Mouse (Mus musculus) heart, postnatal 0 days (tissue): ENCODE data around the gene Ros1. TPM values are rescaled to one million over a fixed set of nuclear protein-coding genes. Genes with fewer than 3 reads are reported as not detected.

ENCODE experiments used
- ATAC-seq: fragments of 200-750 bp; cut with Nextera tagmentation; 2 replicates; pipeline ENCODE4 v1.8.0; 2017; ENCODE audit warnings: low read depth, moderate number of reproducible peaks, moderate library complexity; ENCODE audit not compliant: insufficient read depth
- DNase-seq: peaks from one replicate; pipeline ENCODE4 v3.0.0-alpha.2; 2016; ENCODE audit warnings: low spot score
- H3K27ac ChIP-seq: fragments of 300-500 bp; sonication (generic); 2 replicates; pipeline ENCODE4 v1.5.1; 2014; ENCODE audit warnings: low read depth, mild to moderate bottlenecking
- H3K27me3 ChIP-seq: fragments of 300-500 bp; sonication (generic); 2 replicates; pipeline ENCODE4 v1.6.1; 2014; ENCODE audit warnings: low read length, mixed read lengths; ENCODE audit not compliant: control insufficient read depth, insufficient read depth
- H3K36me3 ChIP-seq: fragments of 300-500 bp; sonication (generic); replicated peaks from 2 replicates; pipeline ENCODE4 v1.6.1; 2014; ENCODE audit warnings: low read length, mixed read lengths; ENCODE audit not compliant: control insufficient read depth, insufficient read depth
- H3K4me1 ChIP-seq: fragments of 300-500 bp; sonication (generic); 2 replicates; pipeline ENCODE4 v1.6.1; 2014; ENCODE audit warnings: antibody characterized with exemption; ENCODE audit not compliant: control insufficient read depth, insufficient read depth
- H3K4me2 ChIP-seq: fragments of 300-500 bp; sonication (generic); 2 replicates; pipeline ENCODE4 v1.6.1; 2014; ENCODE audit warnings: low read depth, mild to moderate bottlenecking, low read length, moderate library complexity
- H3K4me3 ChIP-seq: fragments of 300-500 bp; sonication (generic); 2 replicates; pipeline ENCODE4 v1.5.1; 2014; ENCODE audit warnings: low read depth, low read length
- H3K9ac ChIP-seq: fragments of 300-500 bp; sonication (generic); replicated peaks from 2 replicates; pipeline ENCODE4 v1.6.1; 2014; ENCODE audit warnings: low read depth, low read length, mixed read lengths
- H3K9me3 ChIP-seq: fragments of 300-500 bp; sonication (generic); replicated peaks from 2 replicates; pipeline ENCODE4 v1.6.1; 2016; ENCODE audit warnings: low read length; ENCODE audit not compliant: control insufficient read depth
- CTCF ChIP-seq: IDR thresholded peaks from 2 replicates; pipeline ENCODE4 v1.5.1; 2016; ENCODE audit warnings: antibody characterized with exemption, control low read depth, low read depth
- EP300 ChIP-seq: IDR thresholded peaks from 2 replicates; pipeline ENCODE4 v1.6.1; 2016; ENCODE audit warnings: antibody characterized with exemption, low read depth
- WGBS: fragments of 180-500 bp; shearing (Covaris S2); extraction: QIAGEN DNeasy Blood & Tissue Kit; methylation state at CpG from one replicate; pipeline ENCODE4 v1.1.7; 2014; 5-methylcytosine and 5-hydroxymethylcytosine counted together
- polyA plus RNA-seq: library from polyadenylated mRNA; unstranded; fragments of >200 nt; fragmentation: Nextera tagmentation; extraction: Ambion mirVana; gene quantifications from 2 replicates; pipeline ENCODE4 v1.2.1, GENCODE M21; 2015
- total RNA-seq: library from RNA; depleted of rRNA; stranded (reverse); fragments of >200 nt; gene quantifications from 2 replicates; pipeline ENCODE4 v1.2.3, GENCODE M21; 2014; ENCODE audit warnings: low replicate concordance

Ros1 gene
- total and polyA plus RNA-seq, 2 experiments from 2014 or later: not detected

DNA sequence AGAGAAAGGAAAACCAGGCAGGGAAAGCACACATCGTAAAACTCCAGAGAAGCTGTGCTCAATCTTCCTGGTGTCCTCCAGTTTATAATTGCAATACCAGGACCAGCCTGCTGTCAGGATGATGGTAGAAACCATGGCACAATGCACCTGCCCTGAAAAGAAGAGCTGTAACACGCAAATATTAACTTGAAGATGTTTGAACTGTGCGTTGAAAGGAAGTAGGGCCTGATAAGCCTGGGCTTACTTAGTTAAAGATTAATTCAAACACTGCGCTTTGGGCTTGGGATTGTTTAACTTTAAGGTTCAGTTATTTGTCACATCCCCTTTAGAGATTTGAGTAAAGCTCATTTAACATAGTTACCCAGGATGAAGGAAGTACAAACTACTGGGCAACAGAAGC lies 20.7 kb downstream of the Ros1 start:
- H3K4me2 ChIP-seq: no peak overlapping the region
- no peaks in the 10 kb centered on the region for H3K9me3 ChIP-seq
- no peak overlapping the region for H3K27ac ChIP-seq
- no peaks in the 10 kb centered on the region for H3K4me1 ChIP-seq
- H3K9ac ChIP-seq: no peak overlapping the region
- H3K27me3 ChIP-seq: no peaks in the 10 kb centered on the region
- no peak for ATAC-seq
- DNase-seq: no peak
- H3K4me3 ChIP-seq: no peak overlapping the region
- no peak for TF ChIP-seq CTCF
- no peak for TF ChIP-seq EP300
- 77% methylated on average over 4 of the region's 4 CpGs for WGBS
- no peaks in the 10 kb centered on the region for H3K36me3 ChIP-seq

DNA sequence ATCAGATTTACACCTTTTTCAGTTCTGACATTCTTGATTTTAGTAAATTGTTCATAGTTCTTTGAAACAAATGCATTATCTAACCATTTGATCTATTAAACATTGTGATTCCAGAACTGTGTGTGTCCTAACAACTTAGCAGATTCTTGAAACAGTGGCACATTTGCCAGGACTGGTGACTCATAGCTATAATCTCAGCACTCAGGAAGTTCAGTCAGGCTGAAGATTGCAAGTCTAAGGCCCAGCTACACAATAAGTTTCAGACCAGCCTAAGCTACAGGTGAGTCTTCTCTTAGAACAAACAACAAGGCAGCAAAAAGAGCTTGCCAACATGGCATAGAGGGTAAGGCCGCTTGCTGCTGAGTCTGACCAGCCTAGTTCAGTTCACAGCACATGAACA lies 24.6 kb downstream of the Ros1 start:
- WGBS: 76% methylated on average over 1 of the region's 1 CpGs
- Histone ChIP-seq H3K9ac (no peak overlapping the region), H3K4me1 (no peaks in the 10 kb centered on the region), H3K4me2 (no peak overlapping the region), H3K9me3 (no peaks in the 10 kb centered on the region), H3K27me3 (no peaks in the 10 kb centered on the region), H3K4me3 (no peak overlapping the region), H3K36me3 (no peaks in the 10 kb centered on the region), H3K27ac (no peak overlapping the region)
- no peak for TF ChIP-seq CTCF
- no peak for TF ChIP-seq EP300
- ATAC-seq: no peak
- no peak for DNase-seq

DNA sequence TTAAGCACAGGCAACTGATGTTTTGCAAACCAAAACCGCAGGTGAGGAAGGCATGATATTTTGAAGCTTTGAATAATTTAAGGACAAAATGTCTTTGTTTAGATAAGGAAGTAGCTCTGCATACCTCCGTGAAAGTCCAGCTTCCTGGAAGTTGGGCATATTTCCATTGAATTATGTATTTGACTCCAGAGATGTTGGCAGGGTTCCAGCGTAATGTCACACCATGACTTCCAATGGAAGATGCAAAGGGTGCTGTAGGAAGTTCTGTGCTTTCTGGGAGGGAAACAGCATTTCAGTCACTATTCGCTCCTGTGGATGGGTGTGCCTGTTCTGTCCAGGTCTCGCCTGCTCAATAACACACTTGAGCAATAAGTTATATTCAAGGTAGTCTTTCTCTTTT lies 25.2 kb downstream of the Ros1 start:
- Histone ChIP-seq H3K27ac (no peak overlapping the region), H3K9me3 (no peaks in the 10 kb centered on the region), H3K9ac (no peak overlapping the region), H3K4me3 (no peak overlapping the region), H3K4me1 (no peaks in the 10 kb centered on the region), H3K4me2 (no peak overlapping the region), H3K36me3 (no peaks in the 10 kb centered on the region), H3K27me3 (no peaks in the 10 kb centered on the region)
- TF ChIP-seq CTCF (no peak), EP300 (no peak)
- no peak for ATAC-seq
- WGBS: 68% methylated on average over 5 of the region's 5 CpGs
- no peak for DNase-seq

DNA sequence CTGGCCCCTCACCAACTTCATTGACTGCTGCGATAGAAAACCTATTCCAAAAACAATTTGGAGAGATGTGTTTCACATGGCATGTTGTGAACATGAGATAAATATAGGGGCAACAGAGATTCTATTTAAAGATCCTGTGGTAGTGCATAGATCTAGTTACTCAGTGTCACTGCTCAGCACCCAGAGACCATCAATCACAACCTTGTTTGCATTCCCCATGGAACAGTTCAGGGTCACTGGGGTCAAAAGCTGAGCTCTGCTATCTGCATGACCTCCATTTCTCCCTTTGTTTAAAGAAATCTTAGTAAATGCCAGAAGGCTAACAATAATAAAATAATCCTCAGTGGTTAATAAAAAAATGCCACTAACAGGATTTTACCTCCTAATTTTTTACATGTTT lies 29.7 kb downstream of the Ros1 start:
- ATAC-seq: no peak
- H3K27me3 ChIP-seq: no peaks in the 10 kb centered on the region
- H3K4me3 ChIP-seq: no peak overlapping the region
- DNase-seq: no peak
- WGBS: 24% methylated on average over 1 of the region's 1 CpGs
- no peaks in the 10 kb centered on the region for H3K4me1 ChIP-seq
- no peak overlapping the region for H3K4me2 ChIP-seq
- no peaks in the 10 kb centered on the region for H3K9me3 ChIP-seq
- H3K9ac ChIP-seq: no peak overlapping the region
- no peak for TF ChIP-seq EP300
- TF ChIP-seq CTCF: no peak
- H3K27ac ChIP-seq: no peak overlapping the region
- no peaks in the 10 kb centered on the region for H3K36me3 ChIP-seq

DNA sequence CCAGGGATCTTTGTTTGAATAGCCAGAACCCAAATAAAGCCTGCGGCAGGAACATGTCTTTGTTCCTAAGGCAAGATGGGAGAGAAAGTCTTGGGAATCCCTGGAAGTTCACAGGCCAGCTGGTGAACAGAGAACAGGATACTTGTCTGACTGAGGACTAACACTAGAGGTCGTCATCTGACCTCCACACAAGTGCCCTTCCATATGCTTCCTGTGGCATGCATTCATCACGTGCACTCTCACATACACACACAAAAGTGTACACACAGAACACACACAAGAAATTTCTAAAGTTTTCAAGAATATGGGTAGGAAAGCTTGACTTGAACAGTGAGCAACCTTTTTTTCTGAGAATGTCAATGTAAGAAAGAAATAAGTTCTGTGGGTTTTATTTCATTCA lies 34.4 kb downstream of the Ros1 start:
- Histone ChIP-seq H3K36me3 (no peaks in the 10 kb centered on the region), H3K27me3 (no peaks in the 10 kb centered on the region), H3K9me3 (no peaks in the 10 kb centered on the region), H3K4me2 (no peak overlapping the region), H3K27ac (no peak overlapping the region), H3K4me1 (no peaks in the 10 kb centered on the region), H3K9ac (no peak overlapping the region), H3K4me3 (no peak overlapping the region)
- TF ChIP-seq EP300: no peak
- no peak for TF ChIP-seq CTCF
- 54% methylated on average over 3 of the region's 3 CpGs for WGBS
- no peak for ATAC-seq
- no peak for DNase-seq

DNA sequence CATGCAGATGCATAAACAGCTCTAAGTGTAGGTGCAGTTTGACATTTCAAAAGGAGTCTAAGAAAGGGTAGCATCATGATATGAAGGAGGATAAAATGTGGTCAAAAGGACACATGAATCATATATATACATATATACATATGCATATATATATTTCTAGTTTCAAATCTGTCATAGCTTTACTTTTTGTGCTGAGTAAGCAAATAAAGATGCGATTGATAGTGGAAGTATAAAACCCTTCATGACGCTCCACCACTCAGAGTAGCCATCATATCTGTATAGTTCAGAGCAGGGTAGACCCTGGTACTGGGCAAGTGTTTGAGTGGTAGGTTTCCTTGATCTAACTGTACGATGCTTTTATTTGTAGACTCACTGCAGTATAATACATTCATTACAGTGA lies 35.3 kb downstream of the Ros1 start:
- no peak overlapping the region for H3K4me2 ChIP-seq
- no peaks in the 10 kb centered on the region for H3K9me3 ChIP-seq
- 89% methylated on average over 3 of the region's 3 CpGs for WGBS
- H3K27me3 ChIP-seq: no peaks in the 10 kb centered on the region
- H3K27ac ChIP-seq: no peak overlapping the region
- no peaks in the 10 kb centered on the region for H3K4me1 ChIP-seq
- no peak overlapping the region for H3K9ac ChIP-seq
- no peak overlapping the region for H3K4me3 ChIP-seq
- ATAC-seq (no peak), DNase-seq (no peak)
- no peaks in the 10 kb centered on the region for H3K36me3 ChIP-seq
- TF ChIP-seq CTCF (no peak), EP300 (no peak)
